Mouse (Mus musculus) small intestine, adult 2 months (tissue): ENCODE measurements around the gene Loxl3. TPM values are rescaled to one million over a fixed set of nuclear protein-coding genes. Genes with fewer than 3 reads are reported as not detected.

ENCODE experiments used
- H3K27ac ChIP-seq: fragments of 200-500 bp; 2 replicates; pipeline ENCODE4 v1.5.1; 2012; ENCODE audit warnings: low read depth, low read length, control low read depth, inconsistent platforms; ENCODE audit not compliant: insufficient read depth
- H3K27me3 ChIP-seq: fragments of 200-500 bp; 2 replicates; pipeline ENCODE4 v1.6.1; 2012; ENCODE audit warnings: mild to moderate bottlenecking, moderate library complexity, low read length, inconsistent platforms; ENCODE audit not compliant: control insufficient read depth, insufficient read depth
- H3K36me3 ChIP-seq: fragments of 200-500 bp; 2 replicates; pipeline ENCODE4 v1.6.1; 2012; ENCODE audit warnings: mild to moderate bottlenecking, low read length, control low read depth, inconsistent platforms; ENCODE audit not compliant: control insufficient read depth, insufficient read depth
- H3K4me1 ChIP-seq: fragments of 200-500 bp; 2 replicates; pipeline ENCODE4 v1.6.1; 2012; ENCODE audit warnings: low read length, inconsistent platforms, mixed read lengths; ENCODE audit not compliant: control insufficient read depth, insufficient read depth, insufficient read length
- H3K4me3 ChIP-seq: fragments of 200-500 bp; 2 replicates; pipeline ENCODE4 v1.5.1; 2012; ENCODE audit warnings: low read depth, mild to moderate bottlenecking, control low read depth, inconsistent platforms, low read length, moderate library complexity
- CTCF ChIP-seq: fragments of 200-500 bp; IDR thresholded peaks from 2 replicates; pipeline ENCODE4 v1.5.1; 2012; ENCODE audit warnings: low read depth, mild to moderate bottlenecking, control low read depth, inconsistent platforms, low read length, moderate library complexity, mixed read lengths; ENCODE audit not compliant: insufficient replicate concordance, insufficient read length; ENCODE audit errors: extremely low read depth
- POLR2A ChIP-seq: fragments of 200-500 bp; IDR thresholded peaks from 2 replicates; pipeline ENCODE4 v1.6.1; 2012; ENCODE audit warnings: low read depth, mild to moderate bottlenecking, control low read depth, inconsistent platforms, low read length, moderate library complexity
- WGBS: fragments of 180-500 bp; shearing (Covaris S2); methylation state at CpG from one replicate; pipeline ENCODE4 v1.1.7; 2018; 5-methylcytosine and 5-hydroxymethylcytosine counted together
- polyA plus RNA-seq: library from polyadenylated mRNA; depleted of rRNA; stranded (reverse); fragments of >200 nt; gene quantifications from 2 replicates; pipeline ENCODE4 v1.2.3, GENCODE M21; 2012

Gene Loxl3
- polyA plus RNA-seq, 1 experiment, result 2.5 TPM

GRCm38 (mm10) chr6:83034463-83035055 lies 586 bp downstream of the Loxl3 start:
- H3K27ac ChIP-seq, result no peak overlapping the region

GRCm38 (mm10) chr6:83037188-83037587 lies 3.2 kb downstream of the Loxl3 start:
- 86% methylated on average over 8 of the region's 8 CpGs for WGBS
- no peak overlapping the region for H3K4me3 ChIP-seq
- TF ChIP-seq CTCF (no peak), POLR2A (no peak)
- no peaks in the 10 kb centered on the region for H3K36me3 ChIP-seq
- H3K27me3 ChIP-seq, result no peaks in the 10 kb centered on the region
- H3K27ac ChIP-seq, result no peak overlapping the region
- H3K4me1 ChIP-seq, result peaks cover 12% of the 10 kb centered on the region

More at GRCm38 (mm10) chr6:83034463-83035055, 586 bp downstream of the Loxl3 start:
- Histone ChIP-seq H3K27me3 (no peaks in the 10 kb centered on the region), H3K36me3 (peaks cover 6% of the 10 kb centered on the region; the same call in 1 of the 2 replicates), H3K4me3 (peak overlapping the region; percentile 95), H3K4me1 (peaks cover 14% of the 10 kb centered on the region)
- 73% methylated on average over 5 of the region's 5 CpGs for WGBS
- TF ChIP-seq POLR2A, result no peak
- TF ChIP-seq CTCF, result no peak

GRCm38 (mm10) chr6:83038496-83039012 lies 4.6 kb downstream of the Loxl3 start:
- H3K4me1 ChIP-seq, result peaks cover 11% of the 10 kb centered on the region
- H3K36me3 ChIP-seq, result no peaks in the 10 kb centered on the region
- H3K27ac ChIP-seq, result no peak overlapping the region
- no peaks in the 10 kb centered on the region for H3K27me3 ChIP-seq
- H3K4me3 ChIP-seq, result peak overlapping the region; percentile 47
- WGBS, result 10% methylated on average over 24 of the region's 24 CpGs
- no peak for TF ChIP-seq CTCF

- H3K36me3 ChIP-seq, result no peaks in the 10 kb centered on the region
- H3K27ac ChIP-seq, result no peak overlapping the region
- 86% methylated on average over 5 of the region's 5 CpGs for WGBS
- TF ChIP-seq POLR2A, result no peak
- no peak for TF ChIP-seq CTCF
- H3K4me3 ChIP-seq, result no peak overlapping the region
- H3K27me3 ChIP-seq, result no peaks in the 10 kb centered on the region
- peaks cover 7% of the 10 kb centered on the region for H3K4me1 ChIP-seq
These were observed 6.6 kb downstream of the Loxl3 start for GRCm38 (mm10) chr6:83040601-83041000.

- no peaks in the 10 kb centered on the region for H3K36me3 ChIP-seq
- H3K27me3 ChIP-seq, result no peaks in the 10 kb centered on the region
- peaks cover 11% of the 10 kb centered on the region for H3K4me1 ChIP-seq
- no peak for TF ChIP-seq CTCF
- no peak for TF ChIP-seq POLR2A
- no peak overlapping the region for H3K27ac ChIP-seq
- no peak overlapping the region for H3K4me3 ChIP-seq
- 79% methylated on average over 6 of the region's 6 CpGs for WGBS
These were observed 9.6 kb downstream of the Loxl3 start for GRCm38 (mm10) chr6:83043561-83043960.

GRCm38 (mm10) chr6:83043993-83044392 lies 10.0 kb downstream of the Loxl3 start:
- H3K36me3 ChIP-seq, result no peaks in the 10 kb centered on the region
- WGBS, result 92% methylated on average over 5 of the region's 5 CpGs
- TF ChIP-seq POLR2A, result no peak
- TF ChIP-seq CTCF, result no peak
- no peaks in the 10 kb centered on the region for H3K27me3 ChIP-seq
- H3K27ac ChIP-seq, result no peak overlapping the region
- H3K4me3 ChIP-seq, result no peak overlapping the region
- peaks cover 8% of the 10 kb centered on the region; the same call in 1 of the 2 replicates for H3K4me1 ChIP-seq

- Histone ChIP-seq H3K4me1 (peaks cover 8% of the 10 kb centered on the region; the same call in 1 of the 2 replicates), H3K4me3 (no peak overlapping the region), H3K27me3 (no peaks in the 10 kb centered on the region), H3K27ac (no peak overlapping the region), H3K36me3 (no peaks in the 10 kb centered on the region)
- WGBS, result 64% methylated on average over 9 of the region's 9 CpGs
- no peak for TF ChIP-seq POLR2A
- no peak for TF ChIP-seq CTCF
These were observed 10.8 kb downstream of the Loxl3 start for GRCm38 (mm10) chr6:83044742-83045141.
